Mouse (Mus musculus): ENCODE measurements around the gene Dbt.

GRCm38 (mm10) chr3:116512904-116513716, at the start of gene Dbt:
- TF ChIP-seq CTCF (IDR thresholded peaks at IDR 0.05; ENCODE audit: control insufficient read depth, insufficient read depth, low read length): no peak
- no peak for TF ChIP-seq POLR2A (IDR thresholded peaks at IDR 0.05; ENCODE audit: borderline replicate concordance, control insufficient read depth, low read depth, low read length)

All from bone marrow, adult 2 months (tissue).